Mouse (Mus musculus): ENCODE results near the gene Prkcd. TPM values are rescaled to one million over a fixed set of nuclear protein-coding genes. Genes with fewer than 3 reads are reported as not detected.

The Prkcd gene
- polyA plus RNA-seq, 1 experiment from 2014 or later: 46.5 TPM

Small RNAs within 50 kb of the gene (microRNA-seq; reads per million reads assigned to microRNA genes)
- gene Mir3076: 5.1 reads per million, percentile 33 among the genes with 10 or more reads in this experiment

Other genes with a start within 250 kb of the Prkcd start
- gene Dcp1a, start 146.7 kb downstream of the Prkcd start, polyA plus RNA-seq (2014; fragmentation: Nextera tagmentation; extraction: Ambion mirVana): 25.9 and 29.5 TPM in 2 replicates
- gene Cacna1d, start 134.8 kb downstream of the Prkcd start, polyA plus RNA-seq (2014; fragmentation: Nextera tagmentation; extraction: Ambion mirVana): 6.8 and 7.2 TPM in 2 replicates
- gene Tkt, start 77.9 kb downstream of the Prkcd start, polyA plus RNA-seq (2014; fragmentation: Nextera tagmentation; extraction: Ambion mirVana): 134 and 167 TPM in 2 replicates
- 15.7 and 16.6 TPM in 2 replicates for gene Rft1, start 28.1 kb upstream of the Prkcd start, polyA plus RNA-seq (2014; fragmentation: Nextera tagmentation; extraction: Ambion mirVana)
- 12.6 and 14.9 TPM in 2 replicates for gene Sfmbt1, start 88.6 kb upstream of the Prkcd start, polyA plus RNA-seq (2014; fragmentation: Nextera tagmentation; extraction: Ambion mirVana)
- gene Tmem110, start 199.4 kb upstream of the Prkcd start, polyA plus RNA-seq (2014; fragmentation: Nextera tagmentation; extraction: Ambion mirVana): 24.9 and 29.7 TPM in 2 replicates

Measured in intestine, embryonic 14.5 days (tissue).